Comparison of ENCODE assay signal across 9 mouse cellular contexts in genomic region chr4:43860744-43861519, GRCm38 (mm10). TPM values are rescaled to one million over a fixed set of nuclear protein-coding genes. Genes with fewer than 3 reads are reported as not detected.
DNase-seq lines count a peak whose midpoint lies in the region; ATAC-seq and TF ChIP-seq lines count a peak whose summit lies in the region.
"Had no signal": no experiment of that assay in that cellular context is flagged by ENCODE, and none has a peak within 500 bp of the region (broad histone marks: within the 10 kb centered on the region; RNA-seq: fewer than 3 reads in every experiment).

No protein-coding gene starts in this region.

- H3K27me3 ChIP-seq in heart, embryonic 11.5 days (ENCODE audit: control insufficient read depth, insufficient read depth, low read length): no peaks in the 10 kb centered on the region
- no peaks in the 10 kb centered on the region for H3K27me3 ChIP-seq in hindbrain, embryonic 11.5 days (ENCODE audit: control insufficient read depth, insufficient read depth, low read length)
- no peaks in the 10 kb centered on the region for H3K27me3 ChIP-seq in midbrain, embryonic 11.5 days (ENCODE audit: control insufficient read depth, insufficient read depth, low read length)

- ATAC-seq in heart, embryonic 11.5 days (replicated peaks; ENCODE audit: insufficient number of reproducible peaks, low FRiP score, low TSS enrichment): no peak; the same call in 1 of the 2 replicates
- peak; percentile 52; the same call in 1 of the 2 replicates for ATAC-seq in frontal cortex, adult (ENCODE audit: low TSS enrichment)
- no peak for ATAC-seq in hindbrain, embryonic 11.5 days (ENCODE audit: low FRiP score)
- ATAC-seq in midbrain, embryonic 11.5 days (ENCODE audit: low FRiP score): no peak

- H3K27ac ChIP-seq in heart, embryonic 11.5 days (ENCODE audit: low read depth, low read length): no peak overlapping the region
- H3K27ac ChIP-seq in hindbrain, embryonic 11.5 days (ENCODE audit: low read depth, low read length): no peak overlapping the region
- H3K27ac ChIP-seq in left cerebral cortex, adult 2 months: no peak overlapping the region
- no peak overlapping the region for H3K27ac ChIP-seq in midbrain, embryonic 11.5 days (ENCODE audit: low read depth, low read length)

- DNase-seq in heart, adult 11 months: peak; percentile 90
- peak; percentile 65 to 71 for DNase-seq in cerebellum, adult 18-20 months
- peak; percentile 84 for DNase-seq in hindbrain, embryonic 11.5 days (ENCODE audit: low spot score)
- peak; percentile 70 to 76 for DNase-seq in left cerebral cortex, adult 2 months (ENCODE audit: extremely low spot score in 1 of 2, low spot score in 2 of 2)
- peak; percentile 98 for DNase-seq in midbrain, embryonic 11.5 days (ENCODE audit: low spot score, missing footprints)
- peak; percentile 35 to 70 for DNase-seq in spleen, postnatal 4 days (ENCODE audit: low spot score in 2 of 2)

- TF ChIP-seq CTCF in left cerebral cortex, adult 2 months (IDR thresholded peaks at IDR 0.05): peak; percentile 84

- intact Hi-C loops in left cerebral cortex, adult 2 months (cut with DNase I): loop anchor here (2.0 kb wide), 4 partner anchors 36 to 230 kb away; partner anchors contain the start of gene Npr2

- no peaks in the 10 kb centered on the region for H3K9me3 ChIP-seq in heart, embryonic 11.5 days (replicated peaks; ENCODE audit: control insufficient read depth, low read length)
- no peaks in the 10 kb centered on the region for H3K9me3 ChIP-seq in hindbrain, embryonic 11.5 days (ENCODE audit: control insufficient read depth, low read length)
- no peaks in the 10 kb centered on the region for H3K9me3 ChIP-seq in midbrain, embryonic 11.5 days (ENCODE audit: control insufficient read depth, low read length)

- no peak overlapping the region for H3K9ac ChIP-seq in heart, embryonic 11.5 days (ENCODE audit: low read depth, low read length)
- H3K9ac ChIP-seq in hindbrain, embryonic 11.5 days (ENCODE audit: low read depth, low read length): no peak overlapping the region
- no peak overlapping the region for H3K9ac ChIP-seq in midbrain, embryonic 11.5 days (ENCODE audit: low read length)

- H3K36me3 ChIP-seq in heart, embryonic 11.5 days (ENCODE audit: control insufficient read depth, insufficient read depth, low read length): no peaks in the 10 kb centered on the region
- H3K36me3 ChIP-seq in hindbrain, embryonic 11.5 days (ENCODE audit: control insufficient read depth, insufficient read depth, low read length): no peaks in the 10 kb centered on the region
- H3K36me3 ChIP-seq in midbrain, embryonic 11.5 days (ENCODE audit: control insufficient read depth, insufficient read depth, low read length): no peaks in the 10 kb centered on the region

- no peak overlapping the region for H3K4me3 ChIP-seq in heart, embryonic 11.5 days (ENCODE audit: low read depth, low read length)
- H3K4me3 ChIP-seq in hindbrain, embryonic 11.5 days (ENCODE audit: low read depth, low read length): no peak overlapping the region
- H3K4me3 ChIP-seq in left cerebral cortex, adult 2 months: no peak overlapping the region
- no peak overlapping the region for H3K4me3 ChIP-seq in midbrain, embryonic 11.5 days (ENCODE audit: low read depth, low read length)

- WGBS in heart, embryonic 11.5 days (ENCODE audit: insufficient replicate concordance): 17% methylated on average over 14 of the region's 14 CpGs
- WGBS in hindbrain, embryonic 11.5 days: 16% methylated on average over 14 of the region's 14 CpGs
- WGBS in midbrain, embryonic 11.5 days: 17% methylated on average over 14 of the region's 14 CpGs

- no peak overlapping the region for H3K4me2 ChIP-seq in heart, embryonic 11.5 days
- H3K4me2 ChIP-seq in hindbrain, embryonic 11.5 days (replicated peaks; ENCODE audit: low read depth, low read length): no peak overlapping the region
- H3K4me2 ChIP-seq in midbrain, embryonic 11.5 days: no peak overlapping the region

- peaks cover 4% of the 10 kb centered on the region; the same call in 1 of the 2 replicates for H3K4me1 ChIP-seq in heart, embryonic 11.5 days (ENCODE audit: control insufficient read depth, insufficient read depth, low read length)
- H3K4me1 ChIP-seq in hindbrain, embryonic 11.5 days (replicated peaks; ENCODE audit: control insufficient read depth, insufficient read depth, low read length): no peaks in the 10 kb centered on the region
- H3K4me1 ChIP-seq in midbrain, embryonic 11.5 days (ENCODE audit: control insufficient read depth, insufficient read depth, low read length): no peaks in the 10 kb centered on the region

RNA-seq across cellular contexts. Expression of gene Olfr155, which starts 9.6 kb away (rescaled TPM):
- not detected in 2 replicates for polyA plus RNA-seq in heart, embryonic 11.5 days (2014; fragmentation: Nextera tagmentation; extraction: Ambion mirVana)
- not detected in 2 replicates for polyA plus RNA-seq in hindbrain, embryonic 11.5 days (2014; fragmentation: Nextera tagmentation; extraction: Ambion mirVana)
- total RNA-seq in left cerebral cortex, adult 2 months (2021): not detected
- polyA plus RNA-seq in midbrain, embryonic 11.5 days (2014; fragmentation: Nextera tagmentation; extraction: Ambion mirVana): not detected in 2 replicates
- polyA plus RNA-seq: neural tube, embryonic 14.5 days had no signal

RNA-seq across cellular contexts. Expression of gene Reck, which starts 14.4 kb away (rescaled TPM):
- 11.8 and 13.6 TPM in 2 replicates for polyA plus RNA-seq in heart, embryonic 11.5 days (2014; fragmentation: Nextera tagmentation; extraction: Ambion mirVana)
- polyA plus RNA-seq in hindbrain, embryonic 11.5 days (2014; fragmentation: Nextera tagmentation; extraction: Ambion mirVana): 14.5 and 15.0 TPM in 2 replicates
- total RNA-seq in left cerebral cortex, adult 2 months (2021): 1 to 10 TPM; 7.6 to 8.6 TPM
- 11.9 and 13.6 TPM in 2 replicates for polyA plus RNA-seq in midbrain, embryonic 11.5 days (2014; fragmentation: Nextera tagmentation; extraction: Ambion mirVana)

RNA-seq across cellular contexts. Expression of gene Olfr157, which starts 20.9 kb away (rescaled TPM):
- 0.03 TPM in 2 replicates for polyA plus RNA-seq in heart, embryonic 11.5 days (2014; fragmentation: Nextera tagmentation; extraction: Ambion mirVana)
- 0.09 TPM in 1 of 2 replicates, not detected in the other for polyA plus RNA-seq in hindbrain, embryonic 11.5 days (2014; fragmentation: Nextera tagmentation; extraction: Ambion mirVana)
- not detected for total RNA-seq in left cerebral cortex, adult 2 months (2021)
- polyA plus RNA-seq in midbrain, embryonic 11.5 days (2014; fragmentation: Nextera tagmentation; extraction: Ambion mirVana): not detected in 2 replicates
- polyA plus RNA-seq: neural tube, embryonic 14.5 days had no signal

RNA-seq across cellular contexts. Expression of gene Olfr156, which starts 37.2 kb away (rescaled TPM):
- polyA plus RNA-seq in heart, embryonic 11.5 days (2014; fragmentation: Nextera tagmentation; extraction: Ambion mirVana): not detected in 2 replicates
- not detected in 2 replicates for polyA plus RNA-seq in hindbrain, embryonic 11.5 days (2014; fragmentation: Nextera tagmentation; extraction: Ambion mirVana)
- not detected for total RNA-seq in left cerebral cortex, adult 2 months (2021)
- polyA plus RNA-seq in midbrain, embryonic 11.5 days (2014; fragmentation: Nextera tagmentation; extraction: Ambion mirVana): not detected in 2 replicates
- polyA plus RNA-seq: neural tube, embryonic 14.5 days had no signal
